8 mouse cellular contexts compared by ENCODE assay signal in the genomic region with DNA sequence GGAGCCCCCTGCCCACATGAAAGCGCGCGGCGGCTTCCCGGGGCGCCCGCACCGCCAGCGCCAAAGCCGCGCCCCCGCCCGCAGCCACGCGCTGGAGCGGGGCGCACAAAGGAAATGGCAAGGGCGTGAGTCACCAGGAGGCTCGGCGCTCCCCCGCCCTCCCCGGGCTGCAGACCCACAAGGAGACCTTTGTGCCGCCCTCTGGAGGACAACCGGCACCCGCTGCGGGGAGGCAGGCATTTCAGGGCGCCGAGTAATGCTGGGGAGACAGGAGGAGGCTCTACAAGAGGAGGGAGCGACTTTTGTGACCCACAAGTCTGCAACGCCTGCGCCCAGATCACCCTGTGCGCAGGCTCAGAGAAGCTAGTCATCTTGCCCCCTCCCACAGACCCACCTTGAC.
DNase-seq lines count a peak whose midpoint lies in the region; ATAC-seq and TF ChIP-seq lines count a peak whose summit lies in the region.

No protein-coding gene starts in this region.

- H3K27me3 ChIP-seq in E14TG2a.4 (ENCODE audit: insufficient read depth, low read length): peaks cover 74% of the 10 kb centered on the region
- peaks cover 9% of the 10 kb centered on the region; the same call in 1 of the 2 replicates for H3K27me3 ChIP-seq in forebrain, embryonic 13.5 days
- no peaks in the 10 kb centered on the region for H3K27me3 ChIP-seq in lung, embryonic 15.5 days

- no peaks in the 10 kb centered on the region for H3K36me3 ChIP-seq in E14TG2a.4 (ENCODE audit: insufficient read depth, low read length)
- no peaks in the 10 kb centered on the region for H3K36me3 ChIP-seq in forebrain, embryonic 13.5 days (ENCODE audit: poor library complexity, severe bottlenecking)
- no peaks in the 10 kb centered on the region for H3K36me3 ChIP-seq in lung, embryonic 15.5 days

- H3K9ac ChIP-seq in forebrain, embryonic 13.5 days: peak overlapping the region; percentile 92
- H3K9ac ChIP-seq in lung, embryonic 15.5 days: peak overlapping the region; percentile 88

- TF ChIP-seq CTCF in E14TG2a.4 (conservative IDR thresholded peaks at IDR 0.05; ENCODE audit: low read length): no peak
- TF ChIP-seq CTCF in layer of hippocampus, adult 2 months (conservative IDR thresholded peaks at IDR 0.05): peak; percentile 69
- peak; percentile 27; the same call in 1 of the 2 replicates for TF ChIP-seq CTCF in olfactory bulb, adult 2 months (IDR thresholded peaks at IDR 0.05; ENCODE audit: insufficient read depth, low read depth, low read length)

- H3K4me1 ChIP-seq in E14TG2a.4 (replicated peaks; ENCODE audit: low read depth, low read length): peaks cover 55% of the 10 kb centered on the region
- peaks cover 31% of the 10 kb centered on the region for H3K4me1 ChIP-seq in forebrain, embryonic 13.5 days
- peaks cover 46% of the 10 kb centered on the region for H3K4me1 ChIP-seq in lung, embryonic 15.5 days
- peaks cover 20% of the 10 kb centered on the region for H3K4me1 ChIP-seq in olfactory bulb, adult 2 months (ENCODE audit: control insufficient read depth, insufficient read depth, low read length)

- DNase-seq in c-Kit-positive CD71-negative TER-119-negative erythroid progenitor cells, embryonic 14.5 days (ENCODE audit: low read depth): peak; percentile 70
- peak; percentile 83 for DNase-seq in heart, postnatal 25 days (ENCODE audit: low spot score)
- peak; percentile 69 for DNase-seq in layer of hippocampus, adult 2 months (ENCODE audit: low spot score in 2 of 2)
- DNase-seq in thymus, adult 18-20 months: peak; percentile 77 to 81

- ATAC-seq in forebrain, embryonic 13.5 days: peak; percentile 87
- ATAC-seq in lung, embryonic 15.5 days (ENCODE audit: borderline replicate concordance, extremely low read depth, low FRiP score, low TSS enrichment): peak; percentile 92

- H3K9me3 ChIP-seq in E14TG2a.4 (ENCODE audit: low read length): peaks cover 4% of the 10 kb centered on the region; the same call in 1 of the 2 replicates
- no peaks in the 10 kb centered on the region for H3K9me3 ChIP-seq in forebrain, embryonic 13.5 days (replicated peaks)
- H3K9me3 ChIP-seq in lung, embryonic 15.5 days: no peaks in the 10 kb centered on the region

- peak overlapping the region; percentile 82 for H3K4me3 ChIP-seq in E14TG2a.4 (replicated peaks; ENCODE audit: low read length)
- peak overlapping the region; percentile 61 for H3K4me3 ChIP-seq in forebrain, embryonic 13.5 days
- peak overlapping the region; percentile 63 for H3K4me3 ChIP-seq in layer of hippocampus, adult 2 months
- peak overlapping the region; percentile 58 for H3K4me3 ChIP-seq in lung, embryonic 15.5 days
- H3K4me3 ChIP-seq in olfactory bulb, adult 2 months (ENCODE audit: insufficient read depth, low read depth, low read length): peak overlapping the region; percentile 50

- TF ChIP-seq POLR2A in olfactory bulb, adult 2 months (IDR thresholded peaks at IDR 0.05; ENCODE audit: insufficient read depth, low read depth, low read length): peak; percentile 20; the same call in 1 of the 2 replicates

- H3K27ac ChIP-seq in forebrain, embryonic 13.5 days: peak overlapping the region; percentile 83
- peak overlapping the region; percentile 98 for H3K27ac ChIP-seq in layer of hippocampus, adult 2 months
- peak overlapping the region; percentile 97 for H3K27ac ChIP-seq in lung, embryonic 15.5 days
- peak overlapping the region; percentile 49 for H3K27ac ChIP-seq in olfactory bulb, adult 2 months (ENCODE audit: insufficient read depth, low read depth, low read length)

- intact Hi-C loops in heart, postnatal 25 days (cut with DNase I): loop anchor here (2.0 to 5.0 kb wide), 3 partner anchors 188 to 377 kb away; no protein-coding TSS in a partner anchor

- H3K4me2 ChIP-seq in forebrain, embryonic 13.5 days: peak overlapping the region; percentile 97
- H3K4me2 ChIP-seq in lung, embryonic 15.5 days: peak overlapping the region; percentile 99

- 2% methylated on average over 31 of the region's 32 CpGs for WGBS in forebrain, embryonic 13.5 days
- WGBS in lung, embryonic 15.5 days: 1% methylated on average over 32 of the region's 32 CpGs
- whole genome bisulfite sequencing in olfactory bulb, adult 2 months: 3% methylated on average over 32 of the region's 32 CpGs

Comparison
In these comparisons a context has a peak if more than half of its experiments do, and no peak if none do; other contexts are left out.
1. Peak in every context shown above with its lines: DNase-seq, ATAC-seq, H3K4me3 ChIP-seq and H3K27ac ChIP-seq.